Mouse (Mus musculus) limb, embryonic 13.5 days (tissue): ENCODE results near the gene Stambpl1. TPM values are rescaled to one million over a fixed set of nuclear protein-coding genes. Genes with fewer than 3 reads are reported as not detected.

ENCODE experiments used
- ATAC-seq: fragments of 200-750 bp; cut with Nextera tagmentation; 2 replicates; pipeline ENCODE4 v1.8.0; 2017; ENCODE audit warnings: low read depth, moderate number of reproducible peaks, moderate TSS enrichment; ENCODE audit not compliant: low FRiP score
- H3K27ac ChIP-seq: fragments of 300-500 bp; sonication (generic); 2 replicates; pipeline ENCODE4 v1.5.1; 2015; ENCODE audit warnings: inconsistent platforms, mild to moderate bottlenecking, moderate library complexity
- H3K27me3 ChIP-seq: fragments of 300-500 bp; sonication (generic); 2 replicates; pipeline ENCODE4 v1.6.1; 2015; ENCODE audit warnings: mild to moderate bottlenecking, inconsistent platforms
- H3K36me3 ChIP-seq: fragments of 300-500 bp; sonication (generic); 2 replicates; pipeline ENCODE4 v1.6.1; 2015; ENCODE audit warnings: inconsistent platforms, mild to moderate bottlenecking, moderate library complexity
- H3K4me1 ChIP-seq: fragments of 300-500 bp; sonication (generic); 2 replicates; pipeline ENCODE4 v1.6.1; 2015; ENCODE audit warnings: inconsistent platforms
- H3K4me2 ChIP-seq: fragments of 300-500 bp; sonication (generic); replicated peaks from 2 replicates; pipeline ENCODE4 v1.6.1; 2015; ENCODE audit warnings: inconsistent platforms, mild to moderate bottlenecking, moderate library complexity
- H3K4me3 ChIP-seq: fragments of 300-500 bp; sonication (generic); 2 replicates; pipeline ENCODE4 v1.5.1; 2015; ENCODE audit warnings: moderate library complexity, mild to moderate bottlenecking, inconsistent platforms
- H3K9ac ChIP-seq: fragments of 300-500 bp; sonication (generic); 2 replicates; pipeline ENCODE4 v1.6.1; 2015; ENCODE audit warnings: mild to moderate bottlenecking, inconsistent platforms
- H3K9me3 ChIP-seq: fragments of 300-500 bp; sonication (generic); 2 replicates; pipeline ENCODE4 v1.6.1; 2016; ENCODE audit warnings: inconsistent platforms
- WGBS: fragments of 180-500 bp; shearing (Covaris S2); methylation state at CpG from one replicate; pipeline ENCODE4 v1.1.7; 2015; 5-methylcytosine and 5-hydroxymethylcytosine counted together
- polyA plus RNA-seq: library from polyadenylated mRNA; unstranded; fragments of >200 nt; fragmentation: Nextera tagmentation; extraction: Ambion mirVana; gene quantifications from 2 replicates; pipeline ENCODE4 v1.2.1, GENCODE M21; 2015

Gene Stambpl1
- polyA plus RNA-seq, 1 experiment from 2014 or later, result 18.6 TPM

DNA sequence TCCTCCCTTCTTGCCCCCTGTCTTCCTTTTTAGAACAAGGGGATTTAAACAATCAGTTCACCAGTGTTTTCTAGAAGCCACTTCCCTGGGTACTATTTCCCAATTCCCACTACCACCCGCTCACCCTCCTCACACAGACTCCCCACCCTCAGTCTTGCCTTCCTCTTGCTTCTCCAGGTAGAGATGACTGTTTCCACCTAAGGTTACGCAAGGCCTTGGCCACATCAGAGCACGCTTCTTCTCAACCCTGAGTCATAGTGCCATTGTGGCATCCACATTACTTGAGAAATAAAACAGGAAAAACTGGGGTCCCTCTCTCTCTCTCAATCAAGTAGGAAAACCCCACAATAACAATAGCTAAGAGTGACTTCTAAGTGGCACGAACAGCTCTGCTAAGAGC lies 12.9 kb upstream of the Stambpl1 start:
- H3K9me3 ChIP-seq, result no peaks in the 10 kb centered on the region
- no peak overlapping the region for H3K27ac ChIP-seq
- no peaks in the 10 kb centered on the region for H3K27me3 ChIP-seq
- no peak for ATAC-seq
- H3K4me3 ChIP-seq, result no peak overlapping the region
- WGBS, result 87% methylated on average over 4 of the region's 4 CpGs
- H3K9ac ChIP-seq, result no peak overlapping the region
- peaks cover 2% of the 10 kb centered on the region for H3K4me1 ChIP-seq
- H3K4me2 ChIP-seq, result no peak overlapping the region
- H3K36me3 ChIP-seq, result no peaks in the 10 kb centered on the region

DNA sequence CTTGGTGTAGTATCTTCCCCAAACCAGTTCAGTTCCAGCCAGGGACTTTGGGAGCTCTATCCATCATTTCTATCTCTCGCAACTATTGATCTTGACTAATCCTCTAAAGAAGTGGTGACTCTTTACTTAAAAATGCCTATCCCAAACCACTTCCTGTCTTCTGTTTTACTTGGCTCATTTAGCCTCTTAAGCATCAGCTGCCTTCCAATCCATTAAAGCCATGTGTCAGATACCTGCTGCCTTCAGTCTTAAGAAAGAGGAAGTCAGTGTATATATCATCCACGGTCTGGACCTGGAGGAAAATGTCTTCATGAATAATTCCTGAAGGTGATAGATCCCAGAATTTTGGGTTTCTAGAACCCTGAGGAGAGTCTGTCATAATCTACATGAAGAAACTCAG lies 11.7 kb upstream of the Stambpl1 start:
- H3K4me1 ChIP-seq, result no peaks in the 10 kb centered on the region; the same call in none of the 2 replicates
- H3K9me3 ChIP-seq, result no peaks in the 10 kb centered on the region
- H3K27me3 ChIP-seq, result no peaks in the 10 kb centered on the region
- 83% methylated on average over 2 of the region's 2 CpGs for WGBS
- H3K36me3 ChIP-seq, result no peaks in the 10 kb centered on the region
- no peak overlapping the region for H3K4me2 ChIP-seq
- H3K27ac ChIP-seq, result no peak overlapping the region
- no peak overlapping the region for H3K9ac ChIP-seq
- ATAC-seq, result no peak
- H3K4me3 ChIP-seq, result no peak overlapping the region

DNA sequence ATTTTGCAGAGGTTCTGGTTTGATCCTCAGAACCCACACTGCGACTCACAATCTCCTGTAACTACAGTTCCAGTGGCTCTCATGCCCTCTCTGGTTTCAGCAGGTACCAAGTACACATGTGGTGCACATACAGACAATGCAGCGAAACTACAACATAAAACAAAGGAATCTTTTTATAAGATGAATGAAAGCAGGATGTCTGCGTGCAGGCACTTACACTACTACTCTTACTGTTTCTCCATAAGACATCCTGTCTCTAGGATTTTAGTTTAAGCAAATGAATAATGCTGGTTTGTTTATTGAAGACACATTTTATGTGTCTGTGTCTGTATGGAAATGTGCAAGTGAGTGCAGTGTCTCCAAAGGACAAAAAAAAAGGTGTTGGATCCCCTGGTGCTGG lies 10.8 kb upstream of the Stambpl1 start:
- Histone ChIP-seq H3K9me3 (no peaks in the 10 kb centered on the region), H3K27me3 (no peaks in the 10 kb centered on the region), H3K4me1 (no peaks in the 10 kb centered on the region; the same call in 1 of the 2 replicates), H3K27ac (no peak overlapping the region), H3K4me3 (no peak overlapping the region), H3K4me2 (no peak overlapping the region), H3K9ac (no peak overlapping the region), H3K36me3 (no peaks in the 10 kb centered on the region)
- ATAC-seq, result no peak
- WGBS, result 77% methylated on average over 3 of the region's 3 CpGs

GRCm38 (mm10) chr19:34182490-34182889 lies 9.5 kb upstream of the Stambpl1 start:
- Histone ChIP-seq H3K4me2 (no peak overlapping the region), H3K9me3 (no peaks in the 10 kb centered on the region), H3K27ac (no peak overlapping the region), H3K36me3 (no peaks in the 10 kb centered on the region), H3K9ac (no peak overlapping the region), H3K27me3 (no peaks in the 10 kb centered on the region), H3K4me1 (no peaks in the 10 kb centered on the region), H3K4me3 (no peak overlapping the region)
- 66% methylated on average over 5 of the region's 5 CpGs for WGBS
- ATAC-seq, result no peak

DNA sequence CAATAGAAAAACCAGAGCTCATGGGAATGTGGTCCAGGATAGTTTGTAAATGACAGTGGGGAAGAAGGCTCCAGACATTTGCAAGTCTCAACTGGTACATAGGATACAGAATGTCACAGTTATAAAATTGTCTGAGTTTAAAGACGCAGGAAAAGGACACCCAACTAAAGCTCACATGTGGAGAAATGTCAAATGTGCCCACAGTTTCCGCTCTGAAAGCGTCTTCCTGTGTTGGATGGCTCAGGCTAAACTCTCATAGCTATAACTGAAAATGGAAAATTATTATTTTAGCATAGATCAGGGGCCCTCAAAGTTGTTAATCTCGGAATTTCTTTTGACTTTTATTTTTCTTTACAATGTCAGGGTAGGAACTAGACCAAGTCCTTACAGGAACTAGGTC lies 5.2 kb upstream of the Stambpl1 start:
- 88% methylated on average over 4 of the region's 4 CpGs for WGBS
- peaks cover 1% of the 10 kb centered on the region; the same call in 1 of the 2 replicates for H3K4me1 ChIP-seq
- H3K4me3 ChIP-seq, result no peak overlapping the region
- H3K27ac ChIP-seq, result no peak overlapping the region
- no peaks in the 10 kb centered on the region for H3K36me3 ChIP-seq
- peaks cover 4% of the 10 kb centered on the region; the same call in 1 of the 2 replicates for H3K27me3 ChIP-seq
- H3K4me2 ChIP-seq, result no peak overlapping the region
- no peak for ATAC-seq
- H3K9me3 ChIP-seq, result no peaks in the 10 kb centered on the region
- H3K9ac ChIP-seq, result no peak overlapping the region

DNA sequence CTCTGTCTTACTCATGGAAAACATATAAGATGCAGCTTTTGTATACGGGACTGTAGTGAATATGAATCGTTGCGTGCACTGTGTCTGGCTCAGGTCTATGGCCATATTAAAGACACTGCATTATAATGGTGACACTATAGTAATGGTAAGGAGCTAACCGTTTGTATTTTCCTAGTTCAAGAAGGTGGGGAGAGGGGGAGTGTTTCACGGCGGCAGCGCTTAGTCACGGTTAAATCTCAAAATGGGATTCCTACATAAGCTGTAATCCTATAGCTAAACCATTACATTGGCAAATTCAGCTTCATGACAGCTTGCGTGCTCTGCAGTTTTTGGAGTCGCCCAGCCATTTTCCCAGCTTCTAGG lies 403 bp upstream of the Stambpl1 start:
- peaks cover 16% of the 10 kb centered on the region for H3K4me1 ChIP-seq
- peak overlapping the region; percentile 80 for H3K4me2 ChIP-seq
- H3K9me3 ChIP-seq, result no peaks in the 10 kb centered on the region
- H3K9ac ChIP-seq, result no peak overlapping the region
- peak; percentile 6 for ATAC-seq
- H3K36me3 ChIP-seq, result no peaks in the 10 kb centered on the region
- peak overlapping the region; percentile 28; the same call in 1 of the 2 replicates for H3K27ac ChIP-seq
- H3K27me3 ChIP-seq, result peaks cover 4% of the 10 kb centered on the region; the same call in 1 of the 2 replicates
- peak overlapping the region; percentile 77 for H3K4me3 ChIP-seq
- whole genome bisulfite sequencing, result 21% methylated on average over 10 of the region's 10 CpGs

DNA sequence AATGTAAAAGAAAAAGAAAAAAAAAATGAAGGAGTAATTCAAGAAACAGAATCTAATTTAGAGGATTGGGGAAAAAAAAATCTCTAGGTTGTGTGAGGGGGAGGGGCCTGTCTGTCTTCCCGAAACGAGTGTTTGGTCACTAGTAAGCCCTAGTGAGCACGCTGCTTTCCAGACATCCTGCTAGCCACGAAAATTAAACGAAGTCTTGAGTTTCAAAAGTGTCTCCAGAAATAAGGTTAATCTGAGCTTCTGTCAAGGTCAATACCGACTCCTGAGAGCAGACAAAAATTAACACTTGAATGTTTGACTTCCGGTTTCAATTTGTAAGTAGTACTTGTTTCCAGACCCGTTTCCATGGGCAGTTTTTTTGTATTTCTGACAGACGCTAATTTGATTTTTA lies 1.1 kb downstream of the Stambpl1 start:
- H3K9ac ChIP-seq, result no peak overlapping the region
- H3K27me3 ChIP-seq, result peaks cover 4% of the 10 kb centered on the region; the same call in 1 of the 2 replicates
- whole genome bisulfite sequencing, result under 1% methylated on average over 9 of the region's 9 CpGs
- H3K4me3 ChIP-seq, result peak overlapping the region; percentile 77
- ATAC-seq, result no peak
- H3K4me2 ChIP-seq, result peak overlapping the region; percentile 80
- no peaks in the 10 kb centered on the region for H3K9me3 ChIP-seq
- H3K4me1 ChIP-seq, result peaks cover 21% of the 10 kb centered on the region
- H3K27ac ChIP-seq, result no peak overlapping the region
- H3K36me3 ChIP-seq, result no peaks in the 10 kb centered on the region

- Histone ChIP-seq H3K4me2 (peak overlapping the region; percentile 80), H3K4me3 (peak overlapping the region; percentile 77), H3K9me3 (no peaks in the 10 kb centered on the region), H3K4me1 (peaks cover 22% of the 10 kb centered on the region), H3K36me3 (no peaks in the 10 kb centered on the region), H3K27me3 (peaks cover 4% of the 10 kb centered on the region; the same call in 1 of the 2 replicates), H3K27ac (no peak overlapping the region; the same call in 1 of the 2 replicates), H3K9ac (no peak overlapping the region)
- no peak for ATAC-seq
- 31% methylated on average over 9 of the region's 9 CpGs for WGBS
Measured at GRCm38 (mm10) chr19:34193683-34194082, 1.7 kb downstream of the Stambpl1 start.

DNA sequence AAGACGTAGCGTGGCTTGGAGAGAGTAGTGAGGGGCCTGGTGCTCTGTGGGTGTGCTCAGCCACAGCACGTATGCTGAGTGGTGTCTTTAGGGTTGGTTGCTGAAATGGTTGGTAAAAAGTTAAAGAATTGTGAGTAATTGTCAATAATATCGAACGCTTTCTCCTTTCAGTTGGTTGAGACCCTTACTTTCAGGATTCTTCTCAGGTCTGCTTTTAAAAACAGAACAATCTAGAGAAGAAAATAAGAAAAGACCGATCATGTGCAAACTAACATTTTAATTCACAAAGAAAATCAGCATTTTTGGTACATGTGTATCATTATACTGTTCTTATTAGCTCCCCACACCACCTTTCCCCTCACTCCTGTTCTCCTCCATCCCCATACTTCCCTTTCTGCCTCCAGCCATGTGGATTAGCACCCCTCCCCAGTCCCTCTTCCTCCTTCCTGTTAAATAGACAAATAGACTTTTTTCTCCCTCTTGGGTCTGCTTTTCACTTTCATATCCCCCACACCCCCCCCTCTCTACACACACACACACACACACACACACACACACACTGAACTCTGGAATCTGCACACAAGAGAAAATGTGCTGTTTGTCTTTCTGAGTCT lies 2.2 kb downstream of the Stambpl1 start:
- WGBS, result 65% methylated on average over 6 of the region's 6 CpGs
- H3K4me3 ChIP-seq, result peak overlapping the region; percentile 77

GRCm38 (mm10) chr19:34195031-34195430 lies 3.0 kb downstream of the Stambpl1 start:
- H3K9ac ChIP-seq, result no peak overlapping the region
- H3K4me2 ChIP-seq, result peak overlapping the region; percentile 80; the same call in 1 of the 2 replicates
- peak; percentile 55 for ATAC-seq
- H3K36me3 ChIP-seq, result no peaks in the 10 kb centered on the region
- no peak overlapping the region for H3K27ac ChIP-seq
- no peaks in the 10 kb centered on the region for H3K9me3 ChIP-seq
- peaks cover 22% of the 10 kb centered on the region for H3K4me1 ChIP-seq
- WGBS, result 20% methylated on average over 2 of the region's 2 CpGs
- H3K4me3 ChIP-seq, result no peak overlapping the region
- peaks cover 4% of the 10 kb centered on the region; the same call in 1 of the 2 replicates for H3K27me3 ChIP-seq

More for the DNA sequence above, 2.2 kb downstream of the Stambpl1 start:
- H3K36me3 ChIP-seq, result no peaks in the 10 kb centered on the region
- no peak for ATAC-seq
- H3K4me1 ChIP-seq, result peaks cover 22% of the 10 kb centered on the region
- H3K9me3 ChIP-seq, result no peaks in the 10 kb centered on the region
- peak overlapping the region; percentile 63; the same call in 1 of the 2 replicates for H3K27ac ChIP-seq
- H3K4me2 ChIP-seq, result peak overlapping the region; percentile 80
- H3K27me3 ChIP-seq, result peaks cover 4% of the 10 kb centered on the region; the same call in 1 of the 2 replicates
- no peak overlapping the region for H3K9ac ChIP-seq

GRCm38 (mm10) chr19:34198066-34198465 lies 6.0 kb downstream of the Stambpl1 start:
- no peak for ATAC-seq
- H3K4me3 ChIP-seq, result no peak overlapping the region
- no peak overlapping the region for H3K27ac ChIP-seq
- H3K4me1 ChIP-seq, result peaks cover 19% of the 10 kb centered on the region
- H3K36me3 ChIP-seq, result no peaks in the 10 kb centered on the region
- no peak overlapping the region for H3K4me2 ChIP-seq
- no peaks in the 10 kb centered on the region for H3K27me3 ChIP-seq
- 94% methylated on average over 1 of the region's 1 CpGs for WGBS
- H3K9me3 ChIP-seq, result no peaks in the 10 kb centered on the region
- H3K9ac ChIP-seq, result no peak overlapping the region

GRCm38 (mm10) chr19:34198901-34199300 lies 6.9 kb downstream of the Stambpl1 start:
- no peak overlapping the region for H3K27ac ChIP-seq
- H3K4me1 ChIP-seq, result peaks cover 19% of the 10 kb centered on the region
- H3K4me2 ChIP-seq, result no peak overlapping the region
- no peak for ATAC-seq
- no peak overlapping the region for H3K9ac ChIP-seq
- 76% methylated on average over 4 of the region's 4 CpGs for whole genome bisulfite sequencing
- H3K36me3 ChIP-seq, result no peaks in the 10 kb centered on the region
- H3K9me3 ChIP-seq, result no peaks in the 10 kb centered on the region
- no peak overlapping the region for H3K4me3 ChIP-seq
- H3K27me3 ChIP-seq, result no peaks in the 10 kb centered on the region

GRCm38 (mm10) chr19:34199488-34199887 lies 7.5 kb downstream of the Stambpl1 start:
- peaks cover 17% of the 10 kb centered on the region for H3K4me1 ChIP-seq
- H3K9ac ChIP-seq, result no peak overlapping the region
- no peaks in the 10 kb centered on the region for H3K27me3 ChIP-seq
- 23% methylated on average over 2 of the region's 2 CpGs for WGBS
- no peak overlapping the region for H3K4me2 ChIP-seq
- H3K9me3 ChIP-seq, result no peaks in the 10 kb centered on the region
- H3K36me3 ChIP-seq, result no peaks in the 10 kb centered on the region
- no peak for ATAC-seq
- no peak overlapping the region for H3K4me3 ChIP-seq
- no peak overlapping the region for H3K27ac ChIP-seq
